Mouse (Mus musculus) left cerebral cortex, postnatal 4 days (tissue): ENCODE results near the gene Crhbp. TPM values are rescaled to one million over a fixed set of nuclear protein-coding genes. Genes with fewer than 3 reads are reported as not detected.

Source experiments
- DNase-seq: peaks from one replicate; pipeline ENCODE4 v3.0.0-alpha.2; 2022
- intact Hi-C: fragments of 180-260 bp; cut with DNase I; formaldehyde crosslinking; loops from one replicate; pipeline ENCODE4 v1.15.1; 2025
- total RNA-seq, 2 experiments: library from RNA; stranded (reverse); gene quantifications; 2 replicates each; pipeline ENCODE4 v1.2.3; 2021

Crhbp gene
- 1 to 10 TPM; 5.7 to 6.5 TPM for total RNA-seq

GRCm38 (mm10) chr13:95444824-95445223, at the start of gene Crhbp:
Gene Crhbp, minus strand, starts transcription at chr13:95444924.
- no peak for DNase-seq
- intact Hi-C loops, result no loop called here

GRCm38 (mm10) chr13:95493296-95493695, 48.6 kb upstream of the Crhbp start:
- intact Hi-C loops, result no loop called here
- DNase-seq, result no peak

- DNase-seq, result no peak
- intact Hi-C loops, result no loop called here
Measured at GRCm38 (mm10) chr13:95491327-95491726, 46.6 kb upstream of the Crhbp start.

- DNase-seq, result no peak
- intact Hi-C loops, result no loop called here
Measured at GRCm38 (mm10) chr13:95484664-95485063, 39.9 kb upstream of the Crhbp start.

GRCm38 (mm10) chr13:95481428-95481827, 36.7 kb upstream of the Crhbp start:
- peak; percentile 80 for DNase-seq
- intact Hi-C loops, result loop anchor here (2.0 kb wide), 1 partner anchor 91 kb away; no protein-coding TSS in a partner anchor

- intact Hi-C loops, result no loop called here
- DNase-seq, result no peak
Measured at GRCm38 (mm10) chr13:95478671-95479413, 34.1 kb upstream of the Crhbp start, which contains the start of gene S100z. Gene S100z, minus strand, starts transcription at chr13:95478721.

- DNase-seq, result no peak
- intact Hi-C loops, result no loop called here
Measured at GRCm38 (mm10) chr13:95477173-95477572, 32.4 kb upstream of the Crhbp start.

GRCm38 (mm10) chr13:95475124-95475523, 30.4 kb upstream of the Crhbp start:
- intact Hi-C loops, result no loop called here
- no peak for DNase-seq

GRCm38 (mm10) chr13:95474294-95474693, 29.6 kb upstream of the Crhbp start:
- intact Hi-C loops, result no loop called here

GRCm38 (mm10) chr13:95470970-95471369, 26.2 kb upstream of the Crhbp start:
- intact Hi-C loops, result no loop called here
- peak; percentile 9 for DNase-seq

More at GRCm38 (mm10) chr13:95474294-95474693, 29.6 kb upstream of the Crhbp start:
- no peak for DNase-seq

GRCm38 (mm10) chr13:95451529-95451928, 6.8 kb upstream of the Crhbp start:
- intact Hi-C loops, result no loop called here
- no peak for DNase-seq

GRCm38 (mm10) chr13:95450636-95451210, 6.0 kb upstream of the Crhbp start:
- intact Hi-C loops, result no loop called here
- DNase-seq, result no peak

- DNase-seq, result no peak
- intact Hi-C loops, result no loop called here
Measured at GRCm38 (mm10) chr13:95449730-95450129, 5.0 kb upstream of the Crhbp start.

- no peak for DNase-seq
- intact Hi-C loops, result no loop called here
Measured at GRCm38 (mm10) chr13:95444291-95444690, 433 bp downstream of the Crhbp start.

GRCm38 (mm10) chr13:95443376-95444233, 1.1 kb downstream of the Crhbp start:
- intact Hi-C loops, result no loop called here
- peak; percentile 37 for DNase-seq

- intact Hi-C loops, result no loop called here
- no peak for DNase-seq
Measured at GRCm38 (mm10) chr13:95442901-95443300, 1.8 kb downstream of the Crhbp start.

GRCm38 (mm10) chr13:95439569-95439968, 5.2 kb downstream of the Crhbp start:
- intact Hi-C loops, result no loop called here

GRCm38 (mm10) chr13:95431760-95432159, 13.0 kb downstream of the Crhbp start:
- intact Hi-C loops, result no loop called here

More at GRCm38 (mm10) chr13:95439569-95439968, 5.2 kb downstream of the Crhbp start:
- DNase-seq, result no peak

GRCm38 (mm10) chr13:95427499-95427898, 17.2 kb downstream of the Crhbp start:
- no peak for DNase-seq
- intact Hi-C loops, result no loop called here

More at GRCm38 (mm10) chr13:95431760-95432159, 13.0 kb downstream of the Crhbp start:
- no peak for DNase-seq

GRCm38 (mm10) chr13:95426421-95426820, 18.3 kb downstream of the Crhbp start:
- no peak for DNase-seq
- intact Hi-C loops, result no loop called here

GRCm38 (mm10) chr13:95425484-95425883, 19.2 kb downstream of the Crhbp start:
- intact Hi-C loops, result no loop called here

More at GRCm38 (mm10) chr13:95425484-95425883, 19.2 kb downstream of the Crhbp start:
- no peak for DNase-seq
